Mouse (Mus musculus): ENCODE results near the gene Vmn2r67. TPM values are rescaled to one million over a fixed set of nuclear protein-coding genes. Genes with fewer than 3 reads are reported as not detected.

Vmn2r67 gene
- polyA plus RNA-seq (2014; fragmentation: Illumina TruSeq; extraction: RNeasy Lipid Tissue Mini Kit (QIAGEN cat#74804); ENCODE audit: low read depth, low replicate concordance), result not detected

GRCm38 (mm10) chr7:85155898-85156297 lies at the start of gene Vmn2r67:
Gene Vmn2r67 (minus strand): TSS chr7:85155998.

Other genes starting within 250 kb of the Vmn2r67 start
- gene Vmn2r65, start 191.9 kb downstream of the Vmn2r67 start, polyA plus RNA-seq (2014; fragmentation: Illumina TruSeq; extraction: RNeasy Lipid Tissue Mini Kit (QIAGEN cat#74804); ENCODE audit: low read depth, low replicate concordance), result not detected
- 0.01 TPM for gene Vmn2r66, start 143.7 kb downstream of the Vmn2r67 start, polyA plus RNA-seq (2014; fragmentation: Illumina TruSeq; extraction: RNeasy Lipid Tissue Mini Kit (QIAGEN cat#74804); ENCODE audit: low read depth, low replicate concordance)
- gene Vmn2r68, start 81.8 kb upstream of the Vmn2r67 start, polyA plus RNA-seq (2014; fragmentation: Illumina TruSeq; extraction: RNeasy Lipid Tissue Mini Kit (QIAGEN cat#74804); ENCODE audit: low read depth, low replicate concordance), result 2.5 TPM